Mouse (Mus musculus) testis, adult 2 months (tissue): ENCODE results near the gene Elmo1.

Experiments
- CTCF ChIP-seq: fragments of 200-500 bp; IDR thresholded peaks from 2 replicates; pipeline ENCODE4 v1.5.1; 2012; ENCODE audit warnings: low read depth, mild to moderate bottlenecking, inconsistent platforms, low read length, moderate library complexity; ENCODE audit not compliant: control insufficient read depth, insufficient read depth, insufficient replicate concordance
- POLR2A ChIP-seq: fragments of 200-500 bp; IDR thresholded peaks from 2 replicates; pipeline ENCODE4 v1.6.1; 2012; ENCODE audit warnings: low read depth, mild to moderate bottlenecking, inconsistent platforms, low read length, moderate library complexity; ENCODE audit not compliant: control insufficient read depth

DNA sequence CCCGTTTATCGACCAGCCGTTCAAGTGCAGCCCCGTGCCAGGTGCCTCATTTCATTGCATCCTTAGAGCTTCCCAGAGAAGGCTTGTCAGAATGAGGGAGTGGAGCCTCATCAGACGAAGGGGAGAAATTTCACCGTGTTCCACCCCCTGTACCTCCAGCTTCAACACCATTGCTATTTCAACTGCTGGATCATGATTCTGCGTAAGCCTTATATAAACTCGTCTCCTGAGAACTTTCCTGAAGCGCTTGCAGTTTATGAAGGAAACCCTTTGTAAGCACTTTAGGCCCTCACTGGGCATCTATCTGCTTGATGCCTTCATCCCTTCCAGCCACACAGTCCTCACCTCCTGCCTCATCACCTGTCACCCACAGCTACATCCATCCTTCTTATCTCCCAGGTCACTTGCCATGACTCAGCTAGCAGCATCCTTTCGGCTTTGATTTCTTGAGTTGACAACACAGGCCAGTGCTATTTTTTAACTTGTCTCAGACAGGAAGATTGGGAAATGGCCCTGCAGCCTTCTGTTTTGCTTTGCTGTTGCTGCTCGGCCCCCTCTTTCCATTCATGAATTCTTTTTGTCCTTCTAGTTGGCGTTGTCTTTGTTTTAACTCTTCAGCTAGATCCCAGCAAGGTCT lies 456.3 kb downstream of the Elmo1 start:
- TF ChIP-seq POLR2A = no peak
- TF ChIP-seq CTCF = no peak
